Mouse (Mus musculus) layer of hippocampus, adult 9-11 months (tissue): ENCODE results near the gene Syne3.

ENCODE experiments used
- DNase-seq: peaks from one replicate; pipeline ENCODE4 v3.0.0; 2022

Syne3 gene

DNA sequence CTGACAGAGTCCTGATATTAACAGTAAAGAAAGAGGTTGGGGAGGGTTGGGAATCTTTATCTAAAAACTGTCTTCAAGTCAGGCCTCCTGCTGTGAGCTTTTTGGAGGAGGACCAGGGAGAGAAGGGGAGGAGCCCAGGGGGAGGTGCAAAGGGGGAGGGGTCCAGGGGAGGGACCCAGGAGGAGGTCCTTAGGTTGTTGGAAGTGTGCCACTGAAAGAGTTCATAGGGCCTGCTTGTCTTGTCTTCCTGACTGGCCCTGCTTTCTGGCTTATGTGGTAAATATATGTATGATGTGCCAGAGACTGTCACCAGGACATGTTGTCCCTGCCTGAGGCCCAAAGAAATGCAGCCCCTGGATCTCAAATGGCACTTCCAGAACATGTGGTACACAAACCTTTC lies 49.2 kb downstream of the Syne3 start:
- no peak for DNase-seq

DNA sequence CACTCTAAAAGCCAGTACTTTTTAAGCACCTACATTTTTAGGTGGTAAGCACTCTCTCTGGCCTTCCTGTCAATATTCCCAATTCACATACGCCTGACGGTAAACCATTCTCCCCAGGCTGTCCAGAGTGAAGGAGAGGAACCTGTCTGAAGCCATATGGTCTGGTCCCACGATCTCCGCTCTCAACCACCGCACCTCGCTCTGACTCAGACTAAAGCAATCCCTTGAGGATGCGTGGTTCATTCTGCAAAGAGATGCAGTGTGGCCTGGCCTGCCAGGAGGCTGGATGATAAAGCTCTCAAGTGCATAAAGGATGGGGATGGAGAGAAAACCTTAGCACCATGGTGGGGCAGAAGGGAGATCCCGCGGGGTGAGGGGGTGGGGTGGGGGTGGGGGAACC lies 49.6 kb downstream of the Syne3 start:
- no peak for DNase-seq

DNA sequence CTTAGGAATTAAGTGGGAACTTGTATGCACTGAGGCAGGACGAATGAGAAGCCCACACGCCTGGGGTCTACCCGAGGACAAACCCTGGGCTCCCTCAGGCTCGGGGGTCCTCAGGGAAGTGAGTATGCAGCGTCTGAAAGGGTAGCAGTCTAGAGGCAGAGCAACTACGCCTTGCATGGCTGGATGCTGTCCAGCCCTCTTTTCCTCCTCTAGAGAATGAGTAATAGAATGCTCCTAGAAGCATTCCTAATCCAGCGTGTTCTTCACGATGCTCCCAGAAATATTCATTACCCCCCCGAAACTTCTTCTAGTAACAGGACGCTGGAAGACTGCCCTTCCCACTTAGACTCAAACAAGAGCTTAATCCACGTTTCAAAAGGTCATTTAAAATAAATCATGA lies 51.3 kb downstream of the Syne3 start:
- no peak for DNase-seq

DNA sequence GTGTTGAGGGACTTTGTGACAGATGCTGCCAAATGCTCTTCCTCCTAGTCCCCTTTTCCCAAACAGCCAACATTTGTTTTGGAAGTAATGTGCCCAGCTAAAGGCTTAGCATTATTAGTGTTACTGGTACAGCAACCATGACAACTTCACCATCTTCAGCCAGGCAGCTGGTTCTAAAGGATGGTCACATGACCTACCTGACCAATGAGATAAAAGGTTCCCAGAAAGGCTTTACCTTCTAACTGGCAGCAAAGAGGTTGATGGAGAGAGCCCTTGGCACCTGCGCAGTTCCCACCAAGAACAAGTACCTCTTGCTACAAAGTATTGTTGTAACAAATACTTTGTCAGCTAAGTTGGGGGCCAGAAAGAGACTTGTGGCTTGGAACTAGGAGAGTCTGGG lies 52.4 kb downstream of the Syne3 start:
- no peak for DNase-seq

DNA sequence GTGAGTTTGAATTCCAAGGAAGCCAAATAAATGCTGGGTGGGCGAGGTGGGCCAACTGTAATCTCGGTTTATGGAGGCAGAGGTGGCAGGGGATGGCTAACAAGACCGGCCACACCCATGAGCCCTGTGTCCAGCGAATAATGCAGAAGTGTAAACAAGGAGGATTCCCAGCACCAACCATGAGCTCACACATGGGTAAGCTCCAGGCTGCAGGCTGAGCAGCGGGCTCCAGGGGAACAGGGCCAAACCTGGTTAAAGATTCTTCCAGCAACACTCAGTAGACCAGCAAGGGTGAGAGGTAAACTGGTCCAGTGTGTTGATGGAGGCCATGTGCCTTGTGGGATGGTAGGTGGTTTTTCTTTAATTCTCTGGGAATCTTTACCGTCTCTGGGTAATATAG lies 53.2 kb downstream of the Syne3 start:
- DNase-seq: no peak

DNA sequence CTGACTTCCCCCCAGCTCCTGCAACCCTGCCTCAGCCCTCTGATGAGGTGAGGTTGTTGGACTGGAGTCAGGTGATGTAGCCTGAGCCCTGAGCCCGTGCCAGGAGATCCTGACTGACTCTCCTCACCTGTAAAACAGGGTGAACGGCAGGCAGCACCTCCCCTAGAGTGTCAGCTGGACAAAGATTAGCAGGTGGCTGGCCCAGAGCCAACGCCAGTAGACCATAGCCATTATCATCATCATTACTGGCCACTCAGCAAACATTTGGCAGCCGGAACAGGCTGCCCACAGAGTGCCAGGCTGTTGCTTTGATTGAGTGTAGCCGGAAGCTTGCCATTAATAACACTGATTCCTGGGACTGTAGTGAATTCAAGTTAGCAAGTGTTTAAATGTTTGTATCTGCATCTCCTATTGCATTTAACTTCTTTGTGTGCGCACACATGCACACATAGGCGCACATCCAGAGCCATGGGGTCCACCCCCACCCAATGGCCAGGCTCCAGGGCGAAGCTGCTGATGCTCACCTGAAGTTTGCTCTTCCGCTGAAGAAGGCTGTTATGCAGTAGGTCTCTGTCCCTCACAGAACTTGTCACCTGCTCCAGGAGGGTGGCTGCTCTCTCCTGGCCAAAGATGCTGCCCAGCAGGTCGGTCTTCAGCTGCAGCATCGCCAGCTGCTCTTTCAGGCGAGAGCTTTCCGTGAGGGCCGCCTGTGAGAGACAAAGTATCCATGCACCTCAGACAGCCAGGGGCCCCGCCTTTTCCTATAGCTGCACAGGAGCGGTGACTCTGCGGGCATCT lies 54.4 kb downstream of the Syne3 start:
- DNase-seq: no peak

DNA sequence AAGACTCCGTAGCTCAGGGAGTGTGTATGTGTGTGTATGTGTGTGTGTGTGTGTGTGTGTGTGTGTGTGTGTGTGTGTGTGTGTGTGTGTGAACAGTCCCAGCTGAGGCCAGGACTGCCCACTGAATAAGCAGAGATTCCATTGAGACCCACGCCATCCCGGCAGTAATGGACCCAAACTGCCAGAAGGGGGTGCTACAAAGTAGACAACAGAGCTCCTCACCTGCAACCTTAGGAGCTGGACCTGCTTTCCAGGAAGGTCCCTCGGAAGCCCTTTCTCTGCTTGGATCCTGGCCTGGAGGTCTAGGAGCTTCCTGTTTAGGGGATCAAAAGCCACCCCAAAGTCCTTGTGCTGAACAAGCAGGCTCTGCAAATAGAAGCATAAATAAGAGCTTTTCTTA lies 55.7 kb downstream of the Syne3 start:
- peak; percentile 27 for DNase-seq

DNA sequence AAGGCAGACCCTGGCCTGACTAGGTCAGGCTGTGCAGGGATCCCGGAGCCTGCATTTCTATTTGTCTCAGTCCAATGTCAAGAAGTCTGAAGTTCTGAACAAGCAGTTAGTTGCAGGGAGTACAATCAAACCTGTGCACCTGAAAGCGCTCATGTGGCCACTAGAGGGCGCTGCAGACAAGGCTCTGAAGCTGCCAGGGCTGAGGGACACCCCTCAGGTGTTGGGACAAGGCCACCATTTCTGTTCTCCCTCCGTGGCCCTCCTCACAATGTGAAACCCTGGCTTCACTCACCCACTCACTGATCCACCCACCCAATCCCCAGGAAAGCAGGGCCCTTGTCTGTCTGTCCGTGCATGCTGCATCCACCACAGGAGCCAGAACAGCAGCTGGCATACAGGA lies 57.2 kb downstream of the Syne3 start:
- DNase-seq: peak; percentile 37

DNA sequence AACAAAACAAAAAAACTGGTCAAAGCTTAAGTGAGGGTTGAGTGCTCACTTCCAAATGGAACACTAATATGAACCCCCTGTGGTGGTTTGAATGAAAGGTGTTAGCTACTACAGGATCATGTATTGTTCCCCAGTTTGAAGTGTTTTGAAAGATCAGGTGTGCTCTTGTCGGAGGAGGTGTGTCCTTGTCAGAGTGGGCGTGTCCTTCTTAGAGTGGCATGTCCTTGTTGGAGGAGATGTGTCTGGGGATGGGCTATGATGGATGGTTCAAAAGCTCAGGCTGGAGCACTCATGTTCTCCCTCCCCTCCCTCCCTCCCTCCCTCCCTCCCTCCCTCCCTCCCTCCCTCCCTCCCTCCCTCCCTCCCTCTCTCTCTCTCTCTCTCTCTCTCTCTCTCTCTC lies 61.7 kb downstream of the Syne3 start:
- no peak for DNase-seq

DNA sequence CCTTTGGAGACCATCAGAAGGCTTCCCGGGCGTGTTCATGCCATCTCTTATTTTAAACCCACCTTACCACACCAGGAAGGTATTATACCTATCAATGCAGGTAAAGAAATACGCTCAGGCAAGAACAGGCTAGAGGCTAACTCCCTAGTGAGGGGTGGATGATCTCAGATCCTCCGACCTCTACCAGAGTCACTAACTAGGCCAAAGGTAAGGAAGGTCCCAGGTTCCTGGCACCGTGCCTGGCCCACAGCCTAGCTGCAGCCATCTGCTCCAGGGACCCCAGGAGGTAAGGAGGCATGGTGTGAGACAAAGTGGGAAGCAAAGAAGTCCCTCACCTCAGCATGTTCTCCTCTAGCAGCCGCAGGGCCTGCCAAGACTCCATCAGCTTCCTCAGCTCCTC lies 63.4 kb downstream of the Syne3 start:
- DNase-seq: no peak

DNA sequence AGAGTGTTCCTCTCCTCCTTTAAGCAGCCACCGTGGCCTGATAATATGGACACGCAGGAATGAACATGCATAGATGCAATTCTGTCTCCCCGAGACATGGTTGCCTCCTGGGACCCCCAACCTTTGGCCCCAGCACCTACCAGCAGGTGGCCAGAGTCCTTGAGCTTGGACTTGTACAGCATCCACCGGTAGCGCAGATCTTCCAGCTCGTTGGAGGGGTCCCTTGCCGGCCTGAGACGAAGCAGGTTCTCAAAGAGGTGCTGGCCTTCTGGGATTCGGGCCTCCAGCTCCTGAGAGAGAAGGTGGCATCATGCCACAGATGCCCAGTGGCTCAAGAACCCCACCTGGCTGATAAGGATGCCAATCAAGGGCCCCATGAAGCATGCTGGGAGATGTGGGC lies 69.1 kb downstream of the Syne3 start:
- DNase-seq: no peak

DNA sequence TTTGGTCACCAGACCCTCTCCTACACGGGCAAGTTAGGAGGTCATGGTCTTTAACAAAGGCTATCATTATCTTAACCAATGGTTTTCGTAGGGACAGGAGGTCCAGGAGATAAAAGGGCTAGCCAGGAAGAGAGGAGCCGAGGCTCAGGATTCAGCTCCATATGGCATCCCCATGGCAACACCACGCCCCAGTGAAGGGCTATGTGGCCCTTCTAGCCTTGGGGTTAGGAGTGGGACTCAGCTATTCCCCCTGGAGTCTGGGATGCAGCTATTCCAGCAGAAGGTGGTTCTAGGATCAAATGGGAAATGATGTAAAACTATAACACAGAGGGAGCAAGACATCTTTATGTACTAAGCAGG lies 69.6 kb downstream of the Syne3 start:
- no peak for DNase-seq

DNA sequence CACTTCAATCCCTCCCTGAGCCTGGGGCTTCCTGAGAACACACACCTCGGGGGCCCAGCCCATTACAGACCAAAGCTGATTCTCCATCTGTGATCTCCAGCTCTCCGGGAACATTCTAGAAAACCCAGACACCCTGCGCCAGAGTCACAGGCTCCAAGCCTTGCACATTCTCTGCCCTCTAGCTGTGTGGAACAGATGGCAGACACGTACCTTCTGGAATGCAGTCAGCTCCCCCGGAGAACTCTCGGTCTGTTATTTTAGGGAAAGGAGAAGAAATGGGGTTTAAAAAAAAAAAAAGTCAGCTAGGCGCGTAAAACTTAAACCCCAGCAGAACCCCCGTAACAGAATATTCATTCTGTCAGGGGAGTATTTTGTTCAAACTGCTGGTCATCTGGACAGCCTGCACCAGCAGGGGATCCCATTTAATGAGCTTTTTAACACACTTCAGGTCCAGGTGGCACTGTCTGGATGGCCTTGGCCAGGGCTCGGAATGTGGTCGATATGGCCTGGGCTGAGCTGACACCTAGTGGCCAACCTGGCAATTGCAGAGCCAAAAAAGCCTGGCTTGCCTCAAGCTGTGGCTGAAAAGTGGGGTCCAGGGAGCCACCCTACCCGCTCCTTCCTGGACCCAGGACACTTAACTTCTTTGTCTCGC lies 70.1 kb downstream of the Syne3 start:
- peak; percentile 61 for DNase-seq

DNA sequence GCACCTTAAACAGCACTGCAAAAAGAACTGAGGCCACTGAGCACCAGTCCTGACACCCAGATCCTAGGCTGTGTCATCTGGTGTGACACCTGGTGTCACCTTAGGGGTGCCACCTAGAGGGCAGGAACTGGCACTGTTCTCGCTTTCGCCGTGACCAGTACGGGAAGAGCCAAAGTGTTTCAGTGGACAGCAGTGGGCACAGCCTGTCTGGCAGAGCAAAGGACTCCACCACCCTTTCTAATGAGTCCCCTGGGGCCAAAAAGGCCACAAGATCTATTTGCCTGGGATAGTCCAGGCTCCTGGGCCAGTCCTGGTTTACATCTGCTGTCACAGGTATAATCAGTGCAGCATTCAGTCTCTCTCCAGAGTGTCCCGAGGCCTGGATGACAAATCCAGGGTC lies 70.7 kb downstream of the Syne3 start:
- no peak for DNase-seq

DNA sequence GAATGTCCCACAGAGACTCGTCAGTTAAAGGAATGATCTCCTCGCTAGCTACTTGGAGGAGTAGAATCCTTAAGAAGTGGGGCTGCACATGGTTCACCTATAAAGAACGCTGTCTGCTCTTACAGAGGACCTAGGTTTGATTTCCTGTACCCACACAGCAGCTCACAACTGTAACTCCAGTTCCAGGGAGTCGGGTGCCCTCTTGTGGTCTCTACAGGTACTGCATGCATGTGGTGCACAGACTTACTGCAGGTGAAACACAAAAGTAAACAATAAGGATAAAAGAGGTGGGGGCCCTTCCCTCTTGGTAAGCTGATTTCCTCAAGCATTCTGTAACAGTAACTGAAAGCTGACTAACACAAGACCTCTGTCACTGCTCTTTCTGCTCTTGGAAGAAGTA lies 73.4 kb downstream of the Syne3 start:
- DNase-seq: no peak

DNA sequence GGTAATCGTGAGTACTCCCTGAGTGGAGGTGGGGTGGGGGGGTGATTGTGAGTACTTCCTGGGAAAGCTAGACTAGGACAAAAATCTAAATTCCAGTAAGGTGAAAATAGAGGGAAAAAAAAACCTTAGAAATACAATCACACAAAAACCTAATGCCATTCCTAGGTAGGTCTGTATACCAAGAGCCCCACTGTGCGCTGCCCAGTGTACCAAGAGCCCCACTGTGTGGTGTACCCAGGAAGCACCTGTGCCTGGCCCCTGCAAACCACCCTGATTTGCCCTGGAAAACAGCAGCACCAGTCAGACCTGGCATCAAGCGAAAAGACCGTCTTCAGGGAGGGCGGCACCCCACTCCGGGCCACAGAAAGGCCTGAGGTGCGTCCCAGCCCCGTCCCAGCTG lies 74.5 kb downstream of the Syne3 start:
- no peak for DNase-seq

DNA sequence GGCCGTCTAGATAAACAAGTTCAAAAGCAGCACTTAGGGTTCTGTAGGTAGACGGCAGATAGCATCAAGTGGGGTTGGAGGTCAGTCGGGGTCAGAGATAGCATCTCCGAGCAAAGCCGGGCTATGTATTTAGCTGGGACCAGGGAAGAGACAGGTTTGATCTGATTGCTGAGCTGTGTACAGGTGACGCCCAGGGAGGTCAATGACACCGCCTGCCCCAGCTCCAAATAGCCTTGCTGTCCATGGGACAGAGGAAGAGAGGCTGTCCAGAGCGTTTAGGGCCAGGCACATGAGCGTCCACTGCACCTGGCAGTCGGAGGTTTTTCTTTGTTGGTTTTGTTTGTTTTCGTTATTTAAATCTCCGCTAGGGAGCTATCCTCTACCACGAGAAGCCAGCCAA lies 75.8 kb downstream of the Syne3 start:
- DNase-seq: no peak

DNA sequence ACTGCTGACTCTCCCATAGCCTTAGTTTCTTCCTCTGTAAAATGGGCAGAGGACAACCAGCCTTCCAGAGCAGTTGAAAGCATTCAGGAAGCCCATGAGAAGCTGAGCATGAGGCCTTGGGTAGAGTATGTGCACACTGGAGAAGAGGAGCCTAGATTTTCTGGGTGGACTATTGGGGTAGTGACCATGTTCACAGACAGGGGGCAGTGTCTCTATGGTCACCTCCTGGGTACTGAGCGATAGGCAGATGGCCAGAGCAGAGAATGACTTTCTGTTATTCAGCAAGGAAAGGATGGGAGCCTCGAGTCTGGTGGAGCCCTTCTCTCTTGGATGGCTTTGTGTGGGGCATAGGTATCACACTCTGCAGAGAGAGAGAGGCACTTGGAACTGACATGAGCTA lies 76.4 kb downstream of the Syne3 start:
- no peak for DNase-seq

DNA sequence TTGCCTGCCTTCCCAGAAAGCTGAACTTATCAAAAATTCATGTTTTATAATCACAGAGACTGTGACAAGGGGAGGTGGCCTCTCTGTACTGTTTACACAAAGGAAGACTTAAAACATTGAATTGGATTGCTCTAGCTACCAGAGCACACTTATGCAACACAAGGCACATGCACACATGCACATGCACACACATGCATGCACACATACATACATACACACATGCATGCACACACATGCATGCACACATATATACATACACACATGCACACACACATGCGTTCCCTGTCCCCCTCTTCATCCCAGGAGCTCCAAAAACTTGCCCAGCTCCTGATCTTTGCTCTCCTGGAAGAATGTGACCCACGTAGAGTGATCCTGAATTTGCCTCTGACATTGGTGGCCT lies 83.8 kb downstream of the Syne3 start:
- no peak for DNase-seq

DNA sequence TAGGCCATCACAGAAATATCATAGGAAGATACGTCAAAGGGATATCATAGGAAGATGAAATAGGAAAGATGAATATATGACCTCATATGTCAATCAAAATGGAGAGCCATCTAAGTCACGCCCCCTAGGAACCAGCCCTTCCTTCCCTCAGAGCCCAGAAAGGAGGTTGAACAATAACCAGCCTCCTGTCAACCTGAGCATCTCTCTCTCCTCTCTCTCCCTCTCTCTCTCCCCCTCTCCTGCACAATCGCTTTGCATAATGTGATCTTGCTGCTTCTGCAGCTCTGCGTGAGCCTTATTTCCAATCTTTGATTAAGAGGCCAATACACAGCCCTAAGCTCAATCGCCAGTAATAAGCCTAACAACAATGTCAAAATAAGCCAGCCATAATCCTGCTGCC lies 84.6 kb downstream of the Syne3 start:
- no peak for DNase-seq

DNA sequence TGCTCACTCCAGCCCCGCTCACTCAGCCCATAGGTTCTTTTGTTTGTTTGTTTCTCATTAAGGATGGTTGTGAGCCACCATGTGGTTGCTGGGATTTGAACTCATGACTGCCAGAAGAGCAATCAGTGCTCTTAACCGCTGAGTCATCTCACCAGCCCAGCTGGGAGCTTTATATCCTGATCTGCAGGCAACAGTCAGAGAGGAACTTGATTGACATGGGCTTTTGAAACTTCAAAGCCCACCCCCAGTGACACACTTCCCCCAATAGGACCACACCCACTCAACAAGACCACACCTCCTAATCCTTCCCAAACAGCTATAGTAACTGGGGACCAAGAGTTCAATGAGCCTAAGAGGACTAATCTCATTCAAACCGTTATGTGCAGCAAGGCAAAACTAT lies 85.1 kb downstream of the Syne3 start:
- no peak for DNase-seq

DNA sequence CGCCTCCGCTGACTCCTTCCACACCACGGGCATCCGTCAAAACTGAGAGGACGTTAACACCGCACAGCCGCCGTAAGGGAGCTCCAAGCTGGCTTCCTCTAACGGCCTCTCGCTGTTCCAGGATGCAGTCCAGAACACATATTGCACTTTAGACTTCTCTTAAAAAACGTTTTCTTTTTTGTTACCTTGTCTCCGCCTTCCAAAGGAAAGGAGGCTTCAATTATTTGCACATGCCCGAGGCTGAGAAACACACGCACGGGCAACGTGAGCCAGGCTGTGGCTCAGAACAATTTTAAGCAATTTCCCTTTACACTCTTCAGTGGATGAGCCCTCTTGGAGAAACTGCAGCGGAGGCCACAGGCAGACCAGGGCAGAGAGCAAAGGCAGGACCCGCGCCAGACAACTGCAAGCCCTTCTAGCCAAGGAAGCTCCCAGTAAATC lies 85.6 kb downstream of the Syne3 start:
- DNase-seq: no peak

DNA sequence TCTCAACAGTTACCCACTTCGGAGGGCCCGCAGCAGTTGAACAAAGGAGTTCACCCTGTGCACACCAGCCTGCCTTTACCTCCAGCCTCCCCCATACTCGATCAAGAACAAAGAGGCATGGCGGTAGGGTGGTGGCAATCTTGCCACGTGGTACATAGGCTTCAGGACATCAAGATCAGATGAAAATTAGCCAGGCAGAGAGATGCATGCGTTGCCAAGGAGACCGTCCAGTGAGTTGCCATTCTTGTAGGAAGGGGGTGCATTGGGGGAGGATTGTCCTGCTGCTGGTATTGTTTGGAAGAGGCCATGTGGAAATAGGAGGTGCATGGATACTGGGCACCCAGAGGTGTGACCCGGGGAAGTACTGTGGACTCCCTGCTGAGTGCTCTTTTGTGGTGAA lies 87.0 kb downstream of the Syne3 start:
- no peak for DNase-seq

DNA sequence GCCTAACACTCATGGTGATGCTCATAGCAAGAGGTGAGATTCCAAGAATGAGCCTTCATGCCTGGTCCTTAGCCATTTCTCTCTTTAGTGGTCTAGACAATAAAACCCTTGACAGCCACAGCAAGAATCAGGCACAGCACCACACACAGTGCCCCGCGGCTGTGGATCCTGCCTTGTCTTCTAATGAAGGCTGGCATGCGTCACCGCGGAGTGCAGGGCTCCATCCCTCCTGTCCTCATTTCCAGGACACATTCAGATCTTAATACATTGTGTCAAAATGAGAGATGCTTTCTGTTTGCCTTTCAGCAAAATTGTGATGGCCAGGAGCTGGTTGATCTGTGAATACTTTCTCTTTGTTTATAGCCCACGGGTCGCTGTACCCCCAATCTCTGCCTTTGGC lies 88.5 kb downstream of the Syne3 start:
- DNase-seq: no peak

DNA sequence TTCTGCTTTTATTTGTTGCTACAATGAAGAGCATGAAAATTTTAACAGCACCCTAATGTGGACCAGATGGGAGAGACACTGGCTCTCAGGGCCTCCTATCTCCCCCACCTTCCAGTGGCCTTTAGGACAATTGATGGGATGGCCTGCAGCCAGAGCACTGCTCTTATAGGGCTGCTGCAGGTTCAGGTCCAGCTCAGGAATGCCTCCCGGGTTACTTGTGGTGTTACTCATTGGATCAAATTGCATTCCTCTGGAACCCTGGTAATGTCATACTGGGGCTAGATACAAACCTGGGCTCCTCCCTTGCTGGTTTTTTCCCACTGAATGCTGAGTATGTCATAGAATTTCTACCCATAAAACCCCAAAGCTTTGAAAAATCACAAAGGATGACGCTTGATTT lies 90.4 kb downstream of the Syne3 start:
- no peak for DNase-seq
